Mouse (Mus musculus) megakaryocyte, embryonic 14.5 days (primary cell): ENCODE results near the gene Acat3. TPM values are rescaled to one million over a fixed set of nuclear protein-coding genes. Genes with fewer than 3 reads are reported as not detected.

Experiments
- H3K27me3 ChIP-seq: replicated peaks from 2 replicates; pipeline ENCODE3; 2012; ENCODE audit warnings: inconsistent platforms
- H3K36me3 ChIP-seq: replicated peaks from 2 replicates; pipeline ENCODE3; 2012; ENCODE audit warnings: low read length, inconsistent platforms, mixed read lengths
- H3K4me1 ChIP-seq: 2 replicates; pipeline ENCODE4 v1.6.1; 2012; ENCODE audit warnings: inconsistent platforms
- H3K4me3 ChIP-seq: replicated peaks from 2 replicates; pipeline ENCODE3; 2012; ENCODE audit warnings: moderate library complexity, mild to moderate bottlenecking, inconsistent platforms
- H3K9me3 ChIP-seq: 2 replicates; pipeline ENCODE4 v1.6.1; 2012; ENCODE audit warnings: inconsistent platforms
- FLI1 ChIP-seq: IDR thresholded peaks from 2 replicates; pipeline ENCODE4 v1.6.1; 2012; ENCODE audit warnings: low read length, inconsistent platforms, mixed read lengths
- GATA1 ChIP-seq: IDR thresholded peaks from 3 replicates; pipeline ENCODE4 v1.6.1; 2012; ENCODE audit warnings: mixed read lengths, low read length, inconsistent platforms, borderline replicate concordance
- polyA plus RNA-seq: library from polyadenylated mRNA; stranded (reverse); fragments of >175 nt; gene quantifications from 2 replicates; pipeline ENCODE4 v1.2.3, GENCODE M21; 2012; ENCODE audit warnings: low replicate concordance; ENCODE audit not compliant: insufficient read depth

Gene Acat3
- polyA plus RNA-seq, 1 experiment: not detected

- no peaks in the 10 kb centered on the region for H3K27me3 ChIP-seq
- H3K9me3 ChIP-seq: no peaks in the 10 kb centered on the region
- H3K4me3 ChIP-seq: no peak overlapping the region
- no peak for TF ChIP-seq FLI1
- H3K36me3 ChIP-seq: peaks cover 65% of the 10 kb centered on the region
- no peaks in the 10 kb centered on the region for H3K4me1 ChIP-seq
Measured at GRCm38 (mm10) chr17:12925001-12925400, 15.4 kb downstream of the Acat3 start.

- H3K4me3 ChIP-seq: no peak overlapping the region
- TF ChIP-seq FLI1 (no peak), GATA1 (no peak)
- peaks cover 79% of the 10 kb centered on the region for H3K36me3 ChIP-seq
- H3K27me3 ChIP-seq: no peaks in the 10 kb centered on the region
- H3K4me1 ChIP-seq: peaks cover 7% of the 10 kb centered on the region; the same call in 1 of the 2 replicates
- H3K9me3 ChIP-seq: no peaks in the 10 kb centered on the region
Measured at GRCm38 (mm10) chr17:12921073-12921472, 19.3 kb downstream of the Acat3 start.

- peaks cover 31% of the 10 kb centered on the region for H3K4me1 ChIP-seq
- peaks cover 65% of the 10 kb centered on the region for H3K36me3 ChIP-seq
- peak overlapping the region; percentile 92 for H3K4me3 ChIP-seq
- no peak for TF ChIP-seq GATA1
- no peak for TF ChIP-seq FLI1
- no peaks in the 10 kb centered on the region for H3K27me3 ChIP-seq
- H3K9me3 ChIP-seq: no peaks in the 10 kb centered on the region
Measured at GRCm38 (mm10) chr17:12916588-12917380, 23.6 kb downstream of the Acat3 start.

- no peaks in the 10 kb centered on the region for H3K27me3 ChIP-seq
- H3K36me3 ChIP-seq: peaks cover 65% of the 10 kb centered on the region
- peak within 1 kb of the TSS; percentile 92 for H3K4me3 ChIP-seq
- no peaks in the 10 kb centered on the region for H3K9me3 ChIP-seq
- H3K4me1 ChIP-seq: peaks cover 31% of the 10 kb centered on the region
- no peak for TF ChIP-seq GATA1
- TF ChIP-seq FLI1: peak; percentile 90; the same call in 1 of the 2 replicates
Measured at GRCm38 (mm10) chr17:12915881-12916583, 24.4 kb downstream of the Acat3 start, which contains the start of gene Mrpl18. Gene Mrpl18, minus strand, starts transcription at chr17:12916345.

- Histone ChIP-seq H3K4me3 (peak within 1 kb of the TSS; percentile 92), H3K27me3 (no peaks in the 10 kb centered on the region), H3K9me3 (no peaks in the 10 kb centered on the region), H3K4me1 (peaks cover 31% of the 10 kb centered on the region), H3K36me3 (peaks cover 65% of the 10 kb centered on the region)
- TF ChIP-seq GATA1 (no peak), FLI1 (no peak)
Measured at GRCm38 (mm10) chr17:12915488-12915880, 24.9 kb downstream of the Acat3 start, which contains the start of gene Tcp1. Gene Tcp1, plus strand, starts transcription at chr17:12915701.

GRCm38 (mm10) chr17:12910391-12910790, 30.0 kb downstream of the Acat3 start:
- Histone ChIP-seq H3K4me3 (no peak overlapping the region), H3K27me3 (no peaks in the 10 kb centered on the region), H3K36me3 (peaks cover 76% of the 10 kb centered on the region), H3K4me1 (peaks cover 22% of the 10 kb centered on the region), H3K9me3 (no peaks in the 10 kb centered on the region)
- TF ChIP-seq FLI1 (no peak), GATA1 (no peak)

- Histone ChIP-seq H3K9me3 (no peaks in the 10 kb centered on the region), H3K27me3 (no peaks in the 10 kb centered on the region), H3K4me1 (peaks cover 14% of the 10 kb centered on the region; the same call in 1 of the 2 replicates), H3K4me3 (no peak within 1 kb of the TSS), H3K36me3 (peaks cover 81% of the 10 kb centered on the region)
- TF ChIP-seq GATA1: no peak
- TF ChIP-seq FLI1: no peak
Measured at GRCm38 (mm10) chr17:12909361-12910280, 30.8 kb downstream of the Acat3 start, which contains the start of gene Pnldc1. Gene Pnldc1, minus strand, starts transcription at chr17:12910230.

GRCm38 (mm10) chr17:12906436-12906835, 34.0 kb downstream of the Acat3 start:
- no peak overlapping the region for H3K4me3 ChIP-seq
- TF ChIP-seq GATA1 (no peak), FLI1 (no peak)
- H3K36me3 ChIP-seq: peaks cover 78% of the 10 kb centered on the region
- H3K4me1 ChIP-seq: no peaks in the 10 kb centered on the region; the same call in 1 of the 2 replicates
- H3K9me3 ChIP-seq: no peaks in the 10 kb centered on the region
- H3K27me3 ChIP-seq: no peaks in the 10 kb centered on the region

- Histone ChIP-seq H3K9me3 (no peaks in the 10 kb centered on the region), H3K36me3 (peaks cover 78% of the 10 kb centered on the region), H3K4me1 (no peaks in the 10 kb centered on the region; the same call in 1 of the 2 replicates), H3K27me3 (no peaks in the 10 kb centered on the region), H3K4me3 (no peak overlapping the region)
- TF ChIP-seq FLI1 (no peak), GATA1 (no peak)
Measured at GRCm38 (mm10) chr17:12905810-12906209, 34.6 kb downstream of the Acat3 start.
